Mouse (Mus musculus): ENCODE measurements around the gene Zfp961. TPM values are rescaled to one million over a fixed set of nuclear protein-coding genes. Genes with fewer than 3 reads are reported as not detected.

Gene Zfp961
- polyA plus RNA-seq, 1 experiment = 2.9 TPM

- DNase-seq (ENCODE audit: low read depth in 1 of 2, low spot score in 2 of 2) = no peak
- H3K27ac ChIP-seq (ENCODE audit: insufficient read depth, low read length) = no peak overlapping the region
- H3K4me1 ChIP-seq (ENCODE audit: control insufficient read depth, insufficient read depth, insufficient read length) = no peaks in the 10 kb centered on the region
- no peak overlapping the region for H3K4me3 ChIP-seq (ENCODE audit: extremely low read depth, insufficient read depth, insufficient read length)
- H3K36me3 ChIP-seq (ENCODE audit: control insufficient read depth, insufficient read depth, low read length) = peaks cover 16% of the 10 kb centered on the region
- no peaks in the 10 kb centered on the region for H3K27me3 ChIP-seq (ENCODE audit: control insufficient read depth, insufficient read depth, low read length)
- WGBS = 85% methylated on average over 1 of the region's 1 CpGs
- TF ChIP-seq CTCF (IDR thresholded peaks at IDR 0.05; ENCODE audit: extremely low read depth, insufficient read depth, insufficient read length, insufficient replicate concordance) = no peak
- no peak for TF ChIP-seq POLR2A (IDR thresholded peaks at IDR 0.05; ENCODE audit: low read depth, low read length)
These were observed 21.1 kb downstream of the Zfp961 start for GRCm38 (mm10) chr8:71971945-71972344.

DNA sequence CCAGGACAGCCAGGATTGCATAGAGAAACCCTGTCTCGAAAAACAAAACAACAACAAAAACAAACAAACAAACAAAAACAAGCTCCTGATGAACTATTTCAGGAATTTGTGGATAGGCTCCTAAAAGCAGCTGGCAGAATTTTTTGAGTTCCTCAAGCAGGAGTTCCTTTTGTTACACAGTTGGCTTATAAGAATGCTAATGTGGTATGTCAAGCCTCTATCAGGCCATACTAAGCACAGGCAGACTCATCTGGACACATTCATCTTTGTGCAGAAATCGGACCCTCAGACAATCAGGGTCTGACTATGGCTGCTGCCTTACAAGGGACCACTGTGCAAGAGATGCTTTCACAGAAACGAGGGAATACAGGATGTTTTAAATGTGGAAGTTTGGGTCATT, 23.4 kb downstream of the Zfp961 start:
- WGBS = 85% methylated on average over 3 of the region's 3 CpGs
- TF ChIP-seq CTCF (IDR thresholded peaks at IDR 0.05; ENCODE audit: extremely low read depth, insufficient read depth, insufficient read length, insufficient replicate concordance) (no peak), POLR2A (IDR thresholded peaks at IDR 0.05; ENCODE audit: low read depth, low read length) (no peak)

DNA sequence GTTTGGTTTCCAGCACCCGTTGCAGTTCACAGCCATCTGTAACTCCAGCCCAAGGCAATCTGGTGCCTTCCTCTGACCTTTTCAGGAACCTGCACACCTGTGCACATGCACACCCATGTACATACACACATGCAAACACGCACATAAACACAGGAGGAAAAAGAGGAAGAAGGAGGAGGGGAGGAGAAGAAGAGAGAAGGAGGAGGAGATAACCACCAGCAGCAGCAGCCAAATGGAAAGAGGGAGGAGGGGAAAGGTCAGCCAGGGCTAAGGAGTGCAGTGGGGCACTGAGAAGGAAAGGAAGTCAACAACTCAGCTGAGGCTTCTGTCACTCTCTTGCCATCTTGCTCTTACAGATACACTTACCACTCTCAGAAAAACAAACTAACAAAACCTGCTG, 30.2 kb downstream of the Zfp961 start:
- H3K27ac ChIP-seq (ENCODE audit: insufficient read depth, low read length) = no peak overlapping the region
- TF ChIP-seq CTCF (IDR thresholded peaks at IDR 0.05; ENCODE audit: extremely low read depth, insufficient read depth, insufficient read length, insufficient replicate concordance) = no peak
- TF ChIP-seq POLR2A (IDR thresholded peaks at IDR 0.05; ENCODE audit: low read depth, low read length) = no peak
- no peaks in the 10 kb centered on the region for H3K27me3 ChIP-seq (ENCODE audit: control insufficient read depth, insufficient read depth, low read length)
- 7% methylated on average over 2 of the region's 2 CpGs for WGBS
- H3K4me3 ChIP-seq (ENCODE audit: extremely low read depth, insufficient read depth, insufficient read length) = no peak overlapping the region
- H3K36me3 ChIP-seq (ENCODE audit: control insufficient read depth, insufficient read depth, low read length) = no peaks in the 10 kb centered on the region
- H3K4me1 ChIP-seq (ENCODE audit: control insufficient read depth, insufficient read depth, insufficient read length) = peaks cover 5% of the 10 kb centered on the region
- peak; percentile 10 to 12 for DNase-seq (ENCODE audit: low read depth in 1 of 2, low spot score in 2 of 2)

More for the DNA sequence above, 23.4 kb downstream of the Zfp961 start:
- DNase-seq (ENCODE audit: low read depth in 1 of 2, low spot score in 2 of 2) = no peak
- no peaks in the 10 kb centered on the region for H3K27me3 ChIP-seq (ENCODE audit: control insufficient read depth, insufficient read depth, low read length)
- no peaks in the 10 kb centered on the region for H3K4me1 ChIP-seq (ENCODE audit: control insufficient read depth, insufficient read depth, insufficient read length)
- no peak overlapping the region for H3K27ac ChIP-seq (ENCODE audit: insufficient read depth, low read length)
- peaks cover 2% of the 10 kb centered on the region; the same call in 1 of the 2 replicates for H3K36me3 ChIP-seq (ENCODE audit: control insufficient read depth, insufficient read depth, low read length)
- H3K4me3 ChIP-seq (ENCODE audit: extremely low read depth, insufficient read depth, insufficient read length) = no peak overlapping the region

GRCm38 (mm10) chr8:71981456-71981855, 30.6 kb downstream of the Zfp961 start:
- Histone ChIP-seq H3K27ac (ENCODE audit: insufficient read depth, low read length) (no peak overlapping the region), H3K4me1 (ENCODE audit: control insufficient read depth, insufficient read depth, insufficient read length) (peaks cover 5% of the 10 kb centered on the region), H3K36me3 (ENCODE audit: control insufficient read depth, insufficient read depth, low read length) (no peaks in the 10 kb centered on the region), H3K4me3 (ENCODE audit: extremely low read depth, insufficient read depth, insufficient read length) (no peak overlapping the region), H3K27me3 (ENCODE audit: control insufficient read depth, insufficient read depth, low read length) (no peaks in the 10 kb centered on the region)
- TF ChIP-seq POLR2A (IDR thresholded peaks at IDR 0.05; ENCODE audit: low read depth, low read length) (no peak), CTCF (IDR thresholded peaks at IDR 0.05; ENCODE audit: extremely low read depth, insufficient read depth, insufficient read length, insufficient replicate concordance) (no peak)
- WGBS = 63% methylated on average over 4 of the region's 4 CpGs
- no peak for DNase-seq (ENCODE audit: low read depth in 1 of 2, low spot score in 2 of 2)

- no peaks in the 10 kb centered on the region for H3K36me3 ChIP-seq (ENCODE audit: control insufficient read depth, insufficient read depth, low read length)
- no peaks in the 10 kb centered on the region for H3K27me3 ChIP-seq (ENCODE audit: control insufficient read depth, insufficient read depth, low read length)
- H3K4me1 ChIP-seq (ENCODE audit: control insufficient read depth, insufficient read depth, insufficient read length) = peaks cover 5% of the 10 kb centered on the region
- TF ChIP-seq POLR2A (IDR thresholded peaks at IDR 0.05; ENCODE audit: low read depth, low read length) (no peak), CTCF (IDR thresholded peaks at IDR 0.05; ENCODE audit: extremely low read depth, insufficient read depth, insufficient read length, insufficient replicate concordance) (no peak)
- DNase-seq (ENCODE audit: low read depth in 1 of 2, low spot score in 2 of 2) = no peak
- H3K4me3 ChIP-seq (ENCODE audit: extremely low read depth, insufficient read depth, insufficient read length) = no peak overlapping the region
- H3K27ac ChIP-seq (ENCODE audit: insufficient read depth, low read length) = no peak overlapping the region
- 72% methylated on average over 4 of the region's 4 CpGs for WGBS
These were observed 33.8 kb downstream of the Zfp961 start for GRCm38 (mm10) chr8:71984601-71985000.

DNA sequence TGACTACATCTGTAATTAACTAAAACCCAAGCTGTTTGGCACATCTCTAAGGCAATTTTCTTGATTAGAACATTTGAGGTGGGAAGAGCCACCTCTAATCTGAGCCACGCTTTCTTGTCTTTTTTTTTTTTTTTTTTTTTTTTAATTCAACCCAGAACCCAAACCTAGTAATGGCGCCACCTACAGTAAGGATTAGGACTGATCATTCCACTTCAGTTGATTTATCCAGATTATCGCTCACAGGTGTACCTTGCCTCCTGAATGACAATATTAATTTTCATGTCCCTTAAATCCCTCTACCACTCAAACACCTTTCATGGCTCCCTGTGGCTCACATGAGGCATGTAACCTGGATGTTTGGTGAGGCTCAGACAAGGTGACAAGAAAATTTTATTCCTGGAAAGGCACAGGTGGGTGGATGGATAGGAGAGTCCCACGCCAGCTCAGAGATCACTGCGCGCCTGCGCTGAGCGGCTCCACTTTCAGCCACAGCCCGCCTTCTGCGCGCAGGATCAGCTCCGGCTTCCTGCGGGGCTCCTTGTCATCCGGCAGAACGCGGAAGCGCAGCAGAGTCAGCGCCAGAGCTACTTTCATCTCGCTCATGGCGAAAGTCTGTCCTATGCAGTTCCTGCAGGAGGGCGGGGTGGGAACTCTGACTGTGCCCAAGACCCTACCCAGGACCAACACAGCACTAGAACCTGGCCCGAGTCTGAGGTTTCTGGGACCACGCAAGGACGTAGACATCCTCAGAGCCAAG, 37.5 kb downstream of the Zfp961 start:
- no peak overlapping the region for H3K27ac ChIP-seq (ENCODE audit: insufficient read depth, low read length)
- WGBS = 23% methylated on average over 24 of the region's 24 CpGs
- TF ChIP-seq POLR2A (IDR thresholded peaks at IDR 0.05; ENCODE audit: low read depth, low read length) (peak; percentile 39; the same call in 1 of the 2 replicates), CTCF (IDR thresholded peaks at IDR 0.05; ENCODE audit: extremely low read depth, insufficient read depth, insufficient read length, insufficient replicate concordance) (no peak)

More for the DNA sequence above, 37.5 kb downstream of the Zfp961 start:
- Histone ChIP-seq H3K4me1 (ENCODE audit: control insufficient read depth, insufficient read depth, insufficient read length) (no peaks in the 10 kb centered on the region), H3K27me3 (ENCODE audit: control insufficient read depth, insufficient read depth, low read length) (no peaks in the 10 kb centered on the region), H3K4me3 (ENCODE audit: extremely low read depth, insufficient read depth, insufficient read length) (peak overlapping the region; percentile 60), H3K36me3 (ENCODE audit: control insufficient read depth, insufficient read depth, low read length) (peaks cover 4% of the 10 kb centered on the region; the same call in 1 of the 2 replicates)
- DNase-seq (ENCODE audit: low read depth in 1 of 2, low spot score in 2 of 2) = peak; percentile 7 to 52

Measured in spleen, adult 2 months (tissue).